Mouse (Mus musculus) thymus, postnatal 25 days (tissue): ENCODE results near the gene Col4a3bp.

ENCODE experiments used
- DNase-seq: peaks from one replicate; pipeline ENCODE4 v3.0.0; 2022

The Col4a3bp gene

GRCm38 (mm10) chr13:96542081-96542889 lies at the start of gene Col4a3bp, which contains the start of gene Polk:
TSS of gene Col4a3bp (plus strand) at chr13:96542618.
TSS of gene Polk (minus strand) at chr13:96542579.
- peak; percentile 95 for DNase-seq

- no peak for DNase-seq
Observed at GRCm38 (mm10) chr13:96496630-96497029, 45.8 kb upstream of the Col4a3bp start.

- DNase-seq, result no peak
Observed at GRCm38 (mm10) chr13:96499891-96500290, 42.5 kb upstream of the Col4a3bp start.

- no peak for DNase-seq
Observed at GRCm38 (mm10) chr13:96505661-96506060, 36.8 kb upstream of the Col4a3bp start.

GRCm38 (mm10) chr13:96506313-96506712 lies 36.1 kb upstream of the Col4a3bp start:
- DNase-seq, result no peak

GRCm38 (mm10) chr13:96507541-96507940 lies 34.9 kb upstream of the Col4a3bp start:
- DNase-seq, result no peak

- DNase-seq, result peak; percentile 31
Observed at GRCm38 (mm10) chr13:96510635-96511034, 31.8 kb upstream of the Col4a3bp start.

- no peak for DNase-seq
Observed at GRCm38 (mm10) chr13:96511262-96511661, 31.2 kb upstream of the Col4a3bp start.

GRCm38 (mm10) chr13:96511893-96512292 lies 30.5 kb upstream of the Col4a3bp start:
- no peak for DNase-seq

- no peak for DNase-seq
Observed at GRCm38 (mm10) chr13:96514154-96514942, 28.1 kb upstream of the Col4a3bp start.

GRCm38 (mm10) chr13:96516249-96516648 lies 26.2 kb upstream of the Col4a3bp start:
- DNase-seq, result no peak

- no peak for DNase-seq
Observed at GRCm38 (mm10) chr13:96517335-96517734, 25.1 kb upstream of the Col4a3bp start.

GRCm38 (mm10) chr13:96521294-96521693 lies 21.1 kb upstream of the Col4a3bp start:
- no peak for DNase-seq

GRCm38 (mm10) chr13:96527022-96527421 lies 15.4 kb upstream of the Col4a3bp start:
- no peak for DNase-seq

GRCm38 (mm10) chr13:96527856-96528255 lies 14.6 kb upstream of the Col4a3bp start:
- DNase-seq, result no peak

- no peak for DNase-seq
Observed at GRCm38 (mm10) chr13:96528776-96529175, 13.6 kb upstream of the Col4a3bp start.

- DNase-seq, result no peak
Observed at GRCm38 (mm10) chr13:96529542-96529941, 12.9 kb upstream of the Col4a3bp start.

- no peak for DNase-seq
Observed at GRCm38 (mm10) chr13:96530064-96530463, 12.4 kb upstream of the Col4a3bp start.

- no peak for DNase-seq
Observed at GRCm38 (mm10) chr13:96532176-96532575, 10.2 kb upstream of the Col4a3bp start.

GRCm38 (mm10) chr13:96533742-96534141 lies 8.7 kb upstream of the Col4a3bp start:
- no peak for DNase-seq

GRCm38 (mm10) chr13:96536821-96537572 lies 5.4 kb upstream of the Col4a3bp start:
- DNase-seq, result no peak

- DNase-seq, result no peak
Observed at GRCm38 (mm10) chr13:96538103-96538502, 4.3 kb upstream of the Col4a3bp start.

GRCm38 (mm10) chr13:96541381-96541780 lies 1.0 kb upstream of the Col4a3bp start:
- DNase-seq, result no peak
